Mouse (Mus musculus) cerebellum, adult 2 months (tissue): ENCODE measurements around the gene Hils1. TPM values are rescaled to one million over a fixed set of nuclear protein-coding genes. Genes with fewer than 3 reads are reported as not detected.

Source experiments
- DNase-seq, 2 experiments: peaks; one replicate each; pipeline ENCODE4 v3.0.0; 2021
- H3K27ac ChIP-seq: fragments of 200-500 bp; 2 replicates; pipeline ENCODE4 v1.5.1; 2012; ENCODE audit warnings: low read length, control low read depth, inconsistent platforms; ENCODE audit not compliant: insufficient read depth
- H3K27me3 ChIP-seq: fragments of 200-500 bp; 2 replicates; pipeline ENCODE4 v1.6.1; 2012; ENCODE audit warnings: inconsistent platforms, mild to moderate bottlenecking, low read length, moderate library complexity; ENCODE audit not compliant: control insufficient read depth, insufficient read depth
- H3K4me1 ChIP-seq: fragments of 200-500 bp; 2 replicates; pipeline ENCODE4 v1.6.1; 2011; ENCODE audit warnings: low read length; ENCODE audit not compliant: control insufficient read depth, insufficient read depth
- H3K4me3 ChIP-seq: fragments of 200-500 bp; replicated peaks from 2 replicates; pipeline ENCODE3; 2011; ENCODE audit warnings: mild to moderate bottlenecking, low read depth, low read length, control low read depth; ENCODE audit not compliant: insufficient read depth
- CTCF ChIP-seq: fragments of 200-500 bp; IDR thresholded peaks from 2 replicates; pipeline ENCODE4 v1.5.1; 2011; ENCODE audit warnings: low read depth, mild to moderate bottlenecking, control low read depth, low read length, moderate library complexity, borderline replicate concordance; ENCODE audit not compliant: insufficient read depth
- POLR2A ChIP-seq: fragments of 200-500 bp; IDR thresholded peaks from 2 replicates; pipeline ENCODE4 v1.6.1; 2011; ENCODE audit warnings: low read length, control low read depth, borderline replicate concordance; ENCODE audit not compliant: insufficient read depth
- WGBS: fragments of 180-500 bp; shearing (Covaris S2); methylation state at CpG from one replicate; pipeline ENCODE4 v1.1.7; 2018; 5-methylcytosine and 5-hydroxymethylcytosine counted together
- polyA plus RNA-seq: library from polyadenylated mRNA; depleted of rRNA; stranded (reverse); fragments of >200 nt; gene quantifications from 2 replicates; pipeline ENCODE4 v1.2.3, GENCODE M21; 2012

Gene Hils1
- polyA plus RNA-seq, 1 experiment, result not detected

DNA sequence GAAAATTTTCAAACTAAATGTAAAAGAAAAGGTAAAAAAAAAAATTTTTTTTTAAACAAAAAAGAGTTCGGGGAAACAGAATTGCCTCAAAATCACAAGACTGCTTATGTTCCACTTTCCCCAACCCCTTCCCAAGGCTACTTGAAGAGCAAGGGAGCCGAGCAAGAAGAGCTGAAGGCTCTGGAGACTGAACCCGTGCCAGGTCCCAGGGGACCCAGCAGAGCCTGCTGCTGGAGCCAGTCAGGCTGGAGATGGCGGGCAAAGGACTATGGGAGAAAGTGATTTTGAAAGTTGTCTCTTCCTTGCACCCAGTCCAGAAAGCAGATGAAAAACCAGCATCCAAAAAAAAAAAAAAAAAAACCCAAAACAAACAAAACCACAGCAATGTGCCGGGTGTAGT is 18.4 kb downstream of the Hils1 start:
- TF ChIP-seq POLR2A (no peak), CTCF (no peak)
- DNase-seq, result no peak
- WGBS, result 58% methylated on average over 5 of the region's 5 CpGs
- 0 out of 2 replicates have a peak, but pooled peaks cover 5% of the 10 kb centered on the region for H3K4me1 ChIP-seq
- H3K27ac ChIP-seq, result no peak overlapping the region
- H3K4me3 ChIP-seq, result no peak overlapping the region
- no peaks in the 10 kb centered on the region for H3K27me3 ChIP-seq

- TF ChIP-seq POLR2A (no peak), CTCF (no peak)
- no peak overlapping the region for H3K4me3 ChIP-seq
- H3K27ac ChIP-seq, result no peak overlapping the region
- 72% methylated on average over 2 of the region's 2 CpGs for whole genome bisulfite sequencing
- H3K27me3 ChIP-seq, result no peaks in the 10 kb centered on the region
- no peak for DNase-seq
- H3K4me1 ChIP-seq, result 0 out of 2 replicates have a peak, but pooled peaks cover 5% of the 10 kb centered on the region
These were observed 19.0 kb downstream of the Hils1 start for GRCm38 (mm10) chr11:94986435-94986834.

DNA sequence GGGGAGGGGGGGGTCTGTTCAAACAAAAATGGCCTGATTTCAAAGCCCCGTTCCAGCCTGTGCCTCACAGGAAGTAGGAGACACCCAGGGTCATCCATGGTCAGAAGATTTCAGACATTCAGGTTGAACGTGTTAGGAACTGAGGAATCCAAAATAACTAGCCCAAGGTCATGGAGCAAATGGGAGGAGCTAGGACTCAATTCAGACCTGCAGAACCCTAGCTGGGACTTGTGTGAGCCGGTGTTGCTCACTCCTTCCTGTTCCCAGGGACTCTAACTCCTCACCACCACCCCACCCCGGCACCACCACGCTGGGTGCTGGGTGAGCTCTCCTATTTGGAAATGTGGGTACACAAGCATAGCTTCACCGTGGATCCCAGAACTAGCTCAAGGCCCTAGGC is 19.9 kb downstream of the Hils1 start:
- no peak overlapping the region for H3K4me3 ChIP-seq
- no peaks in the 10 kb centered on the region for H3K27me3 ChIP-seq
- H3K27ac ChIP-seq, result no peak overlapping the region
- no peak for DNase-seq
- 0 out of 2 replicates have a peak, but pooled peaks cover 5% of the 10 kb centered on the region for H3K4me1 ChIP-seq
- 73% methylated on average over 6 of the region's 6 CpGs for WGBS
- TF ChIP-seq POLR2A, result no peak
- no peak for TF ChIP-seq CTCF

GRCm38 (mm10) chr11:94987851-94988250 is 20.5 kb downstream of the Hils1 start:
- Histone ChIP-seq H3K27ac (no peak overlapping the region), H3K4me1 (0 out of 2 replicates have a peak, but pooled peaks cover 5% of the 10 kb centered on the region), H3K4me3 (no peak overlapping the region), H3K27me3 (no peaks in the 10 kb centered on the region)
- TF ChIP-seq POLR2A, result no peak
- TF ChIP-seq CTCF, result no peak
- 84% methylated on average over 8 of the region's 8 CpGs for WGBS
- DNase-seq, result peak in 1 of 2 experiments; percentile 23

DNA sequence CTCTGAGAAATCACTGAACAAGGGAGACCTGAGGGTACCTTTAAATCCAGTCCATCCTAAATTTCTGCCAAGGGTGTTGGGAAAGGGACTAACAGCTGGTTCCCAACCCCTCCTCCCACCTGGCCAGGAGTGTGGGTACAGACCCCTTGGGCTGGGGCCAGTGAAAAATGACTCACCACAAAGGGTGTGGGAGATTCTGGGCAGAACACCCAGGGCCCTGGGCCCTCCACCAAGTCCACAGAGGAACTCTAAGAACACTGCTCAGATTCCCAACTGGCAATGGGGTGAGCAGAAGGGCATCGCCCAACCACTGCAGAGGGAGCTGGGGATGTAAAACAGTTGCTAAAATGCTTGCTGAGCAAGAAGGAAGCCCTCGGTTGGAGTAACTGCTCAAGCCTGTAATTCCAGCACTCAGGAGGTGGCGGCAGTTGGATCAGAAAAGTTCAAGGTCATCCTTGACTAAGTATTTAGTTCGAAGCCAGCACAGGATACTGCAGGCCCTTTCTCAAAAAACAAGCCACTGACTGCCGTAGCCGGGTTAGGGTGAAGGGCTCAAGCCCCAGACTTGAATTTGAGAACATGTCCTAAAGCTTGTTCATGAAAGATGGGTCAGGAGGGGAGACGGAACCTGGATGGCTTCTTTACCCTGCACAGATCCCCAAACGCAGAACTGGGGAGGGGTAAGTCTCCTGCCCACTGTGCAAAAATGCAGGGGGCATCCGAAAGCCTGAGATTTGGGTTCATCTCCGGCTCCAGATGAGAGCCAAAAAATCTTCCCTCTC is 21.6 kb downstream of the Hils1 start:
- H3K27ac ChIP-seq, result peak overlapping the region; percentile 98
- no peak for TF ChIP-seq CTCF
- TF ChIP-seq POLR2A, result no peak
- WGBS, result 14% methylated on average over 10 of the region's 10 CpGs
- no peaks in the 10 kb centered on the region for H3K27me3 ChIP-seq
- peak; percentile 37 to 43 for DNase-seq
- H3K4me3 ChIP-seq, result peak overlapping the region; percentile 97
- H3K4me1 ChIP-seq, result 0 out of 2 replicates have a peak, but pooled peaks cover 5% of the 10 kb centered on the region

GRCm38 (mm10) chr11:94989562-94990017 is 22.2 kb downstream of the Hils1 start:
- TF ChIP-seq CTCF (no peak; the same call in 1 of the 2 replicates), POLR2A (peak; percentile 66)

DNA sequence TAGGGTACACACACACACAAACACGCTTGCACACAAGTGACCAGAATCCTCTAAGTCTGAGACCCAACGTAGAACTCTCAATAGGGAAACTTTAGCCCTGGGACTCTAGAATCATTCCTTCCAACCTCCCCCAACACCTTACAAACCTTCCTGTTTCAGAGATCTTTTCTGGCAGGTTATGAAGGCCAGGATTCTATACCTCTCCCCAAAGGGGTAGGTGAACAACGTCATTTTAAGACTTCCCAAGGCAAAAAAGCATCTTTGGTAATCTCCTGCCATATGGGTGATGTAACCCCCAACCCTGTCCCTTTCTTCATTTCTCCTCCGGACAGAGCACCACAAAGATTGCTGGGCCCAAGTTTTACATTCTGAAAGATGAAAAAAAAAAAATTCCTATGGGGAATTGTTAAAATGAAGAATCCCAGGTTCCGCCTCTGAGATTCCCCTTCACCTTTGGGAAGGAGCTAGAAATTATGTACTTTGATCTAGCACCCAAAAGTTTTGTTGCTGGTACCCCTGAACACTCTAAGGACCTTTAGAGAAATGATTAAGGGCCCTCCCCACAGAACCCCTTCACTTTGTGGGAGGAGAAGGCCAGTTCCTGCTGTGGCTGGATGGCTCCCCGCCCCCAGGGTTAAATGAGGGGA is 22.8 kb downstream of the Hils1 start:
- TF ChIP-seq POLR2A (no peak), CTCF (no peak)
- 28% methylated on average over 6 of the region's 6 CpGs for WGBS
- Histone ChIP-seq H3K27me3 (no peaks in the 10 kb centered on the region), H3K27ac (peak overlapping the region; percentile 84), H3K4me1 (0 out of 2 replicates have a peak, but pooled peaks cover 9% of the 10 kb centered on the region), H3K4me3 (peak overlapping the region; percentile 97)
- DNase-seq, result no peak

More at GRCm38 (mm10) chr11:94989562-94990017, 22.2 kb downstream of the Hils1 start:
- Histone ChIP-seq H3K4me1 (0 out of 2 replicates have a peak, but pooled peaks cover 5% of the 10 kb centered on the region), H3K4me3 (peak overlapping the region; percentile 97), H3K27me3 (no peaks in the 10 kb centered on the region), H3K27ac (peak overlapping the region; percentile 98)
- DNase-seq, result peak; percentile 85 to 91
- 0% methylated on average over 12 of the region's 12 CpGs for WGBS

GRCm38 (mm10) chr11:94990749-94991577 is 23.6 kb downstream of the Hils1 start, which contains the start of gene Ppp1r9b:
Gene Ppp1r9b, plus strand, starts transcription at chr11:94991035.
- peak; percentile 39; the same call in 1 of the 2 replicates for TF ChIP-seq CTCF
- peak; percentile 41; the same call in 1 of the 2 replicates for TF ChIP-seq POLR2A
- Histone ChIP-seq H3K27ac (peak within 1 kb of the TSS; percentile 97), H3K4me1 (peaks cover 12% of the 10 kb centered on the region; the same call in 1 of the 2 replicates), H3K27me3 (no peaks in the 10 kb centered on the region), H3K4me3 (peak within 1 kb of the TSS; percentile 97)
- peak; percentile 95 to 96 for DNase-seq
- WGBS, result under 1% methylated on average over 61 of the region's 69 CpGs
